Mouse (Mus musculus) hindlimb bud, embryonic 11.5 days (tissue): ENCODE results near the gene Trappc6a.

Experiments used
- DNase-seq: peaks from one replicate; pipeline ENCODE4 v3.0.0-alpha.2; 2012; ENCODE audit warnings: low read depth, low spot score; ENCODE audit errors: extremely low spot score

The Trappc6a gene

GRCm38 (mm10) chr7:19560491-19561260 is 52.5 kb downstream of the Trappc6a start:
- DNase-seq, result no peak

- no peak for DNase-seq
Observed at GRCm38 (mm10) chr7:19561431-19561764, 53.2 kb downstream of the Trappc6a start.

- peak; percentile 85 for DNase-seq
Observed at GRCm38 (mm10) chr7:19561765-19562642, 53.8 kb downstream of the Trappc6a start.

GRCm38 (mm10) chr7:19562643-19563410 is 54.6 kb downstream of the Trappc6a start, which contains the start of gene Ppp1r37:
Gene Ppp1r37 (minus strand): TSS chr7:19563076.
- DNase-seq, result no peak

- no peak for DNase-seq
Observed at GRCm38 (mm10) chr7:19563884-19564283, 55.7 kb downstream of the Trappc6a start.

- no peak for DNase-seq
Observed at GRCm38 (mm10) chr7:19564455-19564854, 56.3 kb downstream of the Trappc6a start.
